Mouse (Mus musculus) small intestine, adult 2 months (tissue): ENCODE data around the gene Lamp1. TPM values are rescaled to one million over a fixed set of nuclear protein-coding genes. Genes with fewer than 3 reads are reported as not detected.
A peak's percentile ranks its signal among the peaks of the same experiment; 100 is the strongest.

Source experiments
- H3K27ac ChIP-seq: fragments of 200-500 bp; 2 replicates; pipeline ENCODE4 v1.5.1; 2012; ENCODE audit warnings: low read depth, low read length, control low read depth, inconsistent platforms; ENCODE audit not compliant: insufficient read depth
- H3K27me3 ChIP-seq: fragments of 200-500 bp; 2 replicates; pipeline ENCODE4 v1.6.1; 2012; ENCODE audit warnings: mild to moderate bottlenecking, moderate library complexity, low read length, inconsistent platforms; ENCODE audit not compliant: control insufficient read depth, insufficient read depth
- H3K36me3 ChIP-seq: fragments of 200-500 bp; 2 replicates; pipeline ENCODE4 v1.6.1; 2012; ENCODE audit warnings: mild to moderate bottlenecking, low read length, control low read depth, inconsistent platforms; ENCODE audit not compliant: control insufficient read depth, insufficient read depth
- H3K4me1 ChIP-seq: fragments of 200-500 bp; 2 replicates; pipeline ENCODE4 v1.6.1; 2012; ENCODE audit warnings: low read length, inconsistent platforms, mixed read lengths; ENCODE audit not compliant: control insufficient read depth, insufficient read depth, insufficient read length
- H3K4me3 ChIP-seq: fragments of 200-500 bp; 2 replicates; pipeline ENCODE4 v1.5.1; 2012; ENCODE audit warnings: low read depth, mild to moderate bottlenecking, control low read depth, inconsistent platforms, low read length, moderate library complexity
- CTCF ChIP-seq: fragments of 200-500 bp; IDR thresholded peaks from 2 replicates; pipeline ENCODE4 v1.5.1; 2012; ENCODE audit warnings: low read depth, mild to moderate bottlenecking, control low read depth, inconsistent platforms, low read length, moderate library complexity, mixed read lengths; ENCODE audit not compliant: insufficient replicate concordance, insufficient read length; ENCODE audit errors: extremely low read depth
- POLR2A ChIP-seq: fragments of 200-500 bp; IDR thresholded peaks from 2 replicates; pipeline ENCODE4 v1.6.1; 2012; ENCODE audit warnings: low read depth, mild to moderate bottlenecking, control low read depth, inconsistent platforms, low read length, moderate library complexity
- WGBS: fragments of 180-500 bp; shearing (Covaris S2); methylation state at CpG from one replicate; pipeline ENCODE4 v1.1.7; 2018; 5-methylcytosine and 5-hydroxymethylcytosine counted together
- polyA plus RNA-seq: library from polyadenylated mRNA; depleted of rRNA; stranded (reverse); fragments of >200 nt; gene quantifications from 2 replicates; pipeline ENCODE4 v1.2.3, GENCODE M21; 2012

The Lamp1 gene
- polyA plus RNA-seq, 1 experiment = 658 TPM

GRCm38 (mm10) chr8:13188052-13188555, 29.1 kb downstream of the Lamp1 start:
- Histone ChIP-seq H3K4me3 (no peak overlapping the region), H3K27me3 (no peaks in the 10 kb centered on the region), H3K27ac (no peak overlapping the region), H3K36me3 (peaks cover 60% of the 10 kb centered on the region), H3K4me1 (no peaks in the 10 kb centered on the region)
- WGBS = 92% methylated on average over 13 of the region's 13 CpGs
- TF ChIP-seq POLR2A = no peak
- TF ChIP-seq CTCF = no peak

- WGBS = 82% methylated on average over 1 of the region's 1 CpGs
- Histone ChIP-seq H3K4me1 (no peaks in the 10 kb centered on the region), H3K4me3 (no peak overlapping the region), H3K27ac (no peak overlapping the region), H3K36me3 (peaks cover 59% of the 10 kb centered on the region), H3K27me3 (no peaks in the 10 kb centered on the region)
- TF ChIP-seq POLR2A = no peak
- no peak for TF ChIP-seq CTCF
These were observed 29.9 kb downstream of the Lamp1 start for GRCm38 (mm10) chr8:13188857-13189256.

- Histone ChIP-seq H3K27me3 (no peaks in the 10 kb centered on the region), H3K27ac (no peak overlapping the region), H3K4me3 (no peak overlapping the region), H3K36me3 (peaks cover 52% of the 10 kb centered on the region), H3K4me1 (no peaks in the 10 kb centered on the region)
- TF ChIP-seq CTCF (no peak), POLR2A (no peak)
- 77% methylated on average over 8 of the region's 8 CpGs for WGBS
These were observed 31.3 kb downstream of the Lamp1 start for GRCm38 (mm10) chr8:13190235-13190634.

GRCm38 (mm10) chr8:13194818-13195217, 35.9 kb downstream of the Lamp1 start:
- no peak for TF ChIP-seq POLR2A
- no peak for TF ChIP-seq CTCF
- H3K27me3 ChIP-seq = no peaks in the 10 kb centered on the region
- 73% methylated on average over 10 of the region's 10 CpGs for WGBS
- no peak overlapping the region for H3K4me3 ChIP-seq
- H3K27ac ChIP-seq = no peak overlapping the region
- no peaks in the 10 kb centered on the region for H3K4me1 ChIP-seq
- peaks cover 32% of the 10 kb centered on the region for H3K36me3 ChIP-seq

GRCm38 (mm10) chr8:13197493-13197892, 38.5 kb downstream of the Lamp1 start:
- no peak for TF ChIP-seq CTCF
- no peak for TF ChIP-seq POLR2A
- no peak overlapping the region for H3K4me3 ChIP-seq
- peaks cover 2% of the 10 kb centered on the region; the same call in 1 of the 2 replicates for H3K4me1 ChIP-seq
- no peak overlapping the region for H3K27ac ChIP-seq
- H3K36me3 ChIP-seq = peaks cover 16% of the 10 kb centered on the region
- WGBS = 89% methylated on average over 5 of the region's 5 CpGs
- H3K27me3 ChIP-seq = no peaks in the 10 kb centered on the region

GRCm38 (mm10) chr8:13199385-13200061, 40.6 kb downstream of the Lamp1 start:
- H3K27ac ChIP-seq = peak overlapping the region; percentile 82
- H3K4me3 ChIP-seq = peak overlapping the region; percentile 99
- peak; percentile 36; the same call in 1 of the 2 replicates for TF ChIP-seq POLR2A
- TF ChIP-seq CTCF = no peak
- WGBS = 15% methylated on average over 14 of the region's 14 CpGs
- no peaks in the 10 kb centered on the region for H3K27me3 ChIP-seq
- peaks cover 13% of the 10 kb centered on the region for H3K36me3 ChIP-seq
- peaks cover 10% of the 10 kb centered on the region for H3K4me1 ChIP-seq

DNA sequence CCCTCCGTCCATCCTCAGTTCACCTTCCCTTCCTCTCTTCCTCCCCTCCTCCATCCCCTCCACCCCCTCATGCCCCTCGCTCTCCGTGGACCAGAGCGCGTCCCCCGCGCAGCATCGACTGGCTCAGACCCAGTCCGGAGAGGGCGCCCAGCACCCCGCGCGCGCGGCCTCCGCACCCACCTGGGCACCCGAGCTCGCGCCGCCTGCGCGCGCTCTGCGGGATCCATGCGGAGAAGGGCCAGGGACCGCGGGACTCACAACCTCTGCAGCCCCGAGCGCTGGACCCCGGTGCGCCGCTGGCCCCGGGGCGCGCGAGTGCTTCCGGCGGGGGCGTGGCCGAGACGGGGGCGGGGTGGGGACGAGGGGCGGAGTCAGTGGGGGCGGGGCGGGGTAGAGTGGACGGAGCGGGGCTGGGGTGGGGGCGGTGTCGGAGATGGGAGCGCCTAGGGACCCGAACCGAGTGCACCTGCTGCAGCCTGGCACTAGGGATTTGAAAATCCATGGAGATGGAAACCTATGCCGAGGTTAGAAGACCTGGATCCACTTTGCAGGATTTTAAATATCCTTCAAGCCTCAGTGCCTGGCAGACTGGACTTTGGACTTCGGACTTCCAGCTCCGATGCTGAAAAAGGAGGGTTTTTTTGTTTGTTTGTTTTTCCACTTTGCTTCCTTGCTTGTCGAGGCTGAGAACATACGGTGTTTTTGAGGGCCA, 41.5 kb downstream of the Lamp1 start, which contains the start of gene Grtp1:
TSS of gene Grtp1 (minus strand) at position 320 of the 712 bp plus-strand sequence.
- TF ChIP-seq CTCF (no peak), POLR2A (no peak; the same call in 1 of the 2 replicates)
- peaks cover 10% of the 10 kb centered on the region for H3K36me3 ChIP-seq
- no peaks in the 10 kb centered on the region for H3K27me3 ChIP-seq
- peak within 1 kb of the TSS; percentile 84 for H3K27ac ChIP-seq
- peaks cover 18% of the 10 kb centered on the region for H3K4me1 ChIP-seq
- 1% methylated on average over 57 of the region's 58 CpGs for WGBS
- peak within 1 kb of the TSS; percentile 99 for H3K4me3 ChIP-seq
